Mouse (Mus musculus) intestine, embryonic 15.5 days (tissue): Measurements from ENCODE around the gene Atp2b4. TPM values are rescaled to one million over a fixed set of nuclear protein-coding genes. Genes with fewer than 3 reads are reported as not detected.

Experiments used
- ATAC-seq: fragments of 200-750 bp; cut with Nextera tagmentation; 2 replicates; pipeline ENCODE4 v1.8.0; 2017; ENCODE audit warnings: moderate TSS enrichment, moderate library complexity
- H3K27ac ChIP-seq: fragments of 300-500 bp; sonication (generic); 2 replicates; pipeline ENCODE4 v1.5.1; 2015; ENCODE audit warnings: mild to moderate bottlenecking, inconsistent platforms
- H3K27me3 ChIP-seq: fragments of 300-500 bp; sonication (generic); replicated peaks from 2 replicates; pipeline ENCODE4 v1.6.1; 2015; ENCODE audit warnings: inconsistent platforms
- H3K36me3 ChIP-seq: fragments of 300-500 bp; sonication (generic); 2 replicates; pipeline ENCODE4 v1.6.1; 2015; ENCODE audit warnings: inconsistent platforms
- H3K4me1 ChIP-seq: fragments of 300-500 bp; sonication (generic); replicated peaks from 2 replicates; pipeline ENCODE4 v1.6.1; 2015; ENCODE audit warnings: inconsistent platforms
- H3K4me2 ChIP-seq: fragments of 300-500 bp; sonication (generic); replicated peaks from 2 replicates; pipeline ENCODE4 v1.6.1; 2015; ENCODE audit warnings: mild to moderate bottlenecking, inconsistent platforms
- H3K4me3 ChIP-seq: fragments of 300-500 bp; sonication (generic); replicated peaks from 2 replicates; pipeline ENCODE4 v1.5.1; 2015; ENCODE audit warnings: inconsistent platforms
- H3K9ac ChIP-seq: fragments of 300-500 bp; sonication (generic); 2 replicates; pipeline ENCODE4 v1.6.1; 2015; ENCODE audit warnings: inconsistent platforms
- H3K9me3 ChIP-seq: fragments of 300-500 bp; sonication (generic); 2 replicates; pipeline ENCODE4 v1.6.1; 2016; ENCODE audit warnings: inconsistent platforms
- WGBS: fragments of 180-500 bp; shearing (Covaris S2); methylation state at CpG from one replicate; pipeline ENCODE4 v1.1.7; 2015; 5-methylcytosine and 5-hydroxymethylcytosine counted together
- polyA plus RNA-seq: library from polyadenylated mRNA; unstranded; fragments of >200 nt; fragmentation: Nextera tagmentation; extraction: Ambion mirVana; gene quantifications from 2 replicates; pipeline ENCODE4 v1.2.1, GENCODE M21; 2015

Atp2b4 gene
- 18.2 and 19.9 TPM in 2 replicates for polyA plus RNA-seq

DNA sequence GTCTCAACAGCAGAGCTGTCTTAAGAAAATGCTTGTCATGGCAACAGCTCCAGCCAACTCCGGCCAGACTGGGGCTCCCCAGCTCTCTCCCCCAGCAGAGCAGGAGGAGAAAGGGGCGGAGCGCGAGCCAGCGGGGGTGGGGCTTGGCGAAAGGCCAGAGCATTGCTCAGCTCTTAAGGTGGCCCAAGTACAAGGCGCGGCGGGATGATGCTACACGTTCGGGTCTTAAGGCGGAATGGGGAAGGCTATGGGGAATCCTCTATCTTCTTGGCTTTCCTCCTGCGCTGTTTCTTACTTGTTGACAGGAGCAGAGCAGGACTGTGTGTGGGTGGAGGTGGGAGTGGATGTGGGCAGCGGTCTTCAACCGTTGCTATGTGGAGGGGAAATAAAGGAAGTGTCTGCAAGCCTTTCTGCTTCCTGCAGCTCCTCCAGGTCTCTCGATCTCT is at the start of gene Atp2b4:
Atp2b4 (minus strand) TSS at position 94 of the 446 bp plus-strand sequence.
- Histone ChIP-seq H3K27ac (peak within 1 kb of the TSS; percentile 67), H3K4me1 (peaks cover 35% of the 10 kb centered on the region), H3K4me2 (peak within 1 kb of the TSS; percentile 94), H3K27me3 (no peaks in the 10 kb centered on the region), H3K4me3 (peak within 1 kb of the TSS; percentile 65), H3K9ac (peak within 1 kb of the TSS; percentile 66), H3K9me3 (no peaks in the 10 kb centered on the region), H3K36me3 (no peaks in the 10 kb centered on the region)
- peak; percentile 93 for ATAC-seq
- WGBS: under 1% methylated on average over 16 of the region's 16 CpGs

DNA sequence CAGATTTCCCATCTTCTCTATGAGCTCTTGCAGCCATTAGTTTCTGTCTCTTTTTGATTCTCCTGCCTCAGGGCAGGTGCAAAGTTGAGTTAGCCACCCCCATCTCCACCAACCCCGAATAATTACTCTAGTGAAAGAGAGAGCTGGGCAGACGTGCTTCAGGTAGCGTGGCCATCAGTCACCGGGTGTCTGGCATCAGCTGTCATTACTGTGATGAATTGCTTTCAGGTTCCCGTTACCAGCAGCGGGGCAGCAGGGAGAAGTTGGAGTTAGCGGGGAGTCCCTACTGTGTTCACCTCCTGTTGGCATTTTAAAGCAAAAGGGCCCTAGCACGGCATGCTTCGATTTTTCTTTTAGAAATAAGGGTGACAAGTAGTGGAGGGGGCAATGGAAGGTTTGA is 43.9 kb upstream of the Atp2b4 start:
- Histone ChIP-seq H3K9me3 (no peaks in the 10 kb centered on the region), H3K9ac (no peak overlapping the region), H3K27me3 (no peaks in the 10 kb centered on the region), H3K4me3 (no peak overlapping the region), H3K27ac (no peak overlapping the region), H3K4me1 (0 out of 2 replicates have a peak, but pooled peaks cover 9% of the 10 kb centered on the region), H3K4me2 (no peak overlapping the region), H3K36me3 (no peaks in the 10 kb centered on the region)
- ATAC-seq: no peak
- WGBS: 23% methylated on average over 9 of the region's 9 CpGs

DNA sequence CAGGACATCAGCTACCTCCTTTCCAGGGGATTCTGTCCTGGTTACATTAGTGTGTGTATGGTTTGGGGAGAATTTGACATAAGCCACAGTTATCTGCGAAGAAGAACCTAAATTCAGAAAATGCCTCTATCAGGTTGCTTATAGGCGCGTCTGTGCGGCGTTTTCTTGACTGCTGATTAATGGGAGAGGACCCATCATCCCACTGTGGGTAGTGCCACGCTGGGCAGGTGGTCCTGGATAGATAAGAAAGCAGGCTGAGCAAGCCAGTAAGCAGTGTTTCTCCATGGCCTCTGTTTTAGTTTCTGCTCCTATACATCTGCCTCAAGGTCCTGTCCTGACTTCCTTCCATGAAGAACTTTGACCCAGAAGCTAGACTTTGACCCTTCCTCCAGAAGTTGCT is 43.1 kb upstream of the Atp2b4 start:
- 82% methylated on average over 6 of the region's 6 CpGs for WGBS
- no peak for ATAC-seq

DNA sequence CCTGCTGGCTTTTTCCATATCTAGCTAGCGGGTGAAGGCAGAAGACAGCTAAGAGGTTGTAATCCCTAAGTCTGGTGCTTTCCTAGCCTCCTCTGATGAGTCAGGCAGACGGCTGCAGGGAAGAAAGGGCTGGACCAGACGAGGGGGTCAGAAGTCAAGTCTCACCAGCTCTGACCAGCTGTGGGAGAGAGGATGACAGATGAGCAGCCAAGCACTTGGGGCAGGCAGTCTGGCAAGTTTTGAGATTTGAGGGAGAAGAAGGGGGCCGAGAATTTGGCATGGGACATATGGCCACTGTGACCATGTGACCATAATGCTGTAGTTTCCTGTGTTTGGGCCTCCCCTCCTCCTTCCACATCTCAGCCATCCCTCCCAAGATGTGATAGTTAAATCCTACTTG is 42.5 kb upstream of the Atp2b4 start:
- H3K27ac ChIP-seq: no peak overlapping the region
- H3K4me1 ChIP-seq: 0 out of 2 replicates have a peak, but pooled peaks cover 9% of the 10 kb centered on the region
- H3K4me2 ChIP-seq: no peak overlapping the region
- H3K36me3 ChIP-seq: no peaks in the 10 kb centered on the region
- ATAC-seq: peak; percentile 59
- 37% methylated on average over 4 of the region's 4 CpGs for WGBS
- H3K9ac ChIP-seq: no peak overlapping the region
- H3K9me3 ChIP-seq: no peaks in the 10 kb centered on the region
- no peaks in the 10 kb centered on the region for H3K27me3 ChIP-seq
- no peak overlapping the region for H3K4me3 ChIP-seq

More for the DNA sequence above, 43.1 kb upstream of the Atp2b4 start:
- H3K4me1 ChIP-seq: 0 out of 2 replicates have a peak, but pooled peaks cover 9% of the 10 kb centered on the region
- no peaks in the 10 kb centered on the region for H3K27me3 ChIP-seq
- H3K9ac ChIP-seq: no peak overlapping the region
- no peak overlapping the region for H3K4me2 ChIP-seq
- no peaks in the 10 kb centered on the region for H3K9me3 ChIP-seq
- no peak overlapping the region for H3K27ac ChIP-seq
- no peak overlapping the region for H3K4me3 ChIP-seq
- no peaks in the 10 kb centered on the region for H3K36me3 ChIP-seq

DNA sequence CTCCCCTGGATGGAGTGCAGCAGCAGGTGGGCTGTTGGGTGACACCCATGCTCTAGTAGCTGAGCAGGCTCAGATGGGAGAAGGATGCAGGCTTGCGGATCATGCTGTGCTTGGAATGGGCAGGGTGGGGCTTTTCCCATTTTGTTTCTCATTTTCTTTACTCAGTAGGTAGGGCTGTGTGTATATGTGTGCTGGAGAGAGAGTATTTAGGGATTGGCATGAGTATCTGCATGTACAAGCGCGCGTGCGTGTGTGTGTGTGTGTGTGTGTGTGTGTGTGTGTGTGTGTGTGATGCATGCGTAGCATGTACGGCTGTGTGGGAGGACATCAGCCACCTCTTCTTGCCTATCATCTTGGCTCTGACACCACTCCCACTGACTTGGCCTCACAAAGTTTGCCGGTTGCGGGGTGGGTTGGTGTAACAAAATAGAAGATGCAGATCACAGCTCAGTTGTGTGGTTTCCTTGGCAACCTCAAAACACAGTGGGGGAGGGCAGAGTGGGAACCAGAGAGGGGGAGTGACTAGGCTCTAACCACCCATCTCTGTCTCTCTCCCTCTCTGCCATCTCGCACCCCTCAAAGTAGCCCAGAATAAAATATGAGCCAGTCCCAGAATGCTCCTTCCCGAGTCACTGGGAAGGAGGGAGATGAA is 41.4 kb upstream of the Atp2b4 start:
- Histone ChIP-seq H3K9me3 (no peaks in the 10 kb centered on the region), H3K36me3 (no peaks in the 10 kb centered on the region), H3K27me3 (no peaks in the 10 kb centered on the region), H3K9ac (no peak overlapping the region), H3K27ac (no peak overlapping the region), H3K4me2 (no peak overlapping the region), H3K4me1 (0 out of 2 replicates have a peak, but pooled peaks cover 9% of the 10 kb centered on the region), H3K4me3 (no peak overlapping the region)
- ATAC-seq: no peak
- 70% methylated on average over 11 of the region's 11 CpGs for WGBS

DNA sequence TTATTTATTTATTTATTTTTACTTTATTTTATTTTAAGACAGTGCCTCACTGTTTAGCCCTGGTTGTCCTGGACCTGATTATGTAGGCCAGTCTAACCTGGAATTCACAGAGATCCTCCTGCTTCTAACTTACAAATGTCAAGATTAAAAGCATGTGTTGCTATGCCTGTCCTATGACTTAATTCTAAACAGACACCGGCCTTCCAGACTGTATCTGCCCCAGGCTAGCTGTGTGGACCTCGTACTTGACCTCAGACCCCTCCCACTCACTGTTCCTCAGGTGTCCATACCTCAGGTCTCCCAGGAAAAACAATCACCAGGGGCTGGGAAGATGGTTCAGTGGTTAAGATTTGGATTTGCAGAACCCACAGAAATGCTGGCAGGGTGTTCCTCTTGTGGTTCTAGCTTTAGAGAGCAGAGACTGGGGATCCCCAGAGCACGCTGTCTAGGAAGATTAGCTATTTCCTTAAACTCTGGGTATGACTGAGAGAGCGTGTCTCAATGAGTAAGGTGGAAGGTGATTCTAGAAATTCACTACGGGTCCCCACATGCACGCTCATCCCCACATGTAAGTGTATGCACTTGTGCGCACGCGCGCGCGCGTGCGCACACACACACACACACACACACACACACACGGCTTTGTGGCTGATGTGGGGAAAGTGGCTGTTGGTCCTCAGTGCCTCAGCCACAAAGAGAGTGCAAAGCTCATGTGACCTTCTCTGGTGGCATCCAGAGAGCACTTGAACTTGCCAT is 40.5 kb upstream of the Atp2b4 start:
- Histone ChIP-seq H3K36me3 (no peaks in the 10 kb centered on the region), H3K27me3 (no peaks in the 10 kb centered on the region), H3K27ac (no peak overlapping the region), H3K9me3 (no peaks in the 10 kb centered on the region), H3K4me3 (no peak overlapping the region), H3K9ac (no peak overlapping the region), H3K4me1 (0 out of 2 replicates have a peak, but pooled peaks cover 9% of the 10 kb centered on the region), H3K4me2 (no peak overlapping the region)
- no peak for ATAC-seq
- 87% methylated on average over 15 of the region's 15 CpGs for WGBS

DNA sequence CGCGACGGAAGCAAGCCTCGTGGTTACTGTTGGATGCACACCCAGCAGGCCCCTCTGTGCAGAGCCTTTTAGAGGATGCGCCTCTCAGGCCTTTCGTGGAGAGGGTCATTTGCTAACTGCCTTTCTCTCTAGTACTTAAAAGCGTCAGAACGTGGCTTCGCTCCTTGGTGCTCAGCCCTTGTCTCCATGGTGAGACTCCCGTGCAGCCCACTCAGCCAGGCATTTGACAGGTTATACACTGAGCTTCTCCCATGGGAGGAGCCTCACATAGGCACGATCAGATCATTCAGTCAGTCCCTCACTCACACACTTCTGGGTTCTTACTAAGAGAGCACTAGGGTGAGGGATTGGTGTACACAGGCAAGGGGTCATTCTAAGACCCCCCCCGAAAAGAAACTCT is 39.7 kb upstream of the Atp2b4 start:
- Histone ChIP-seq H3K27ac (no peak overlapping the region), H3K4me2 (no peak overlapping the region), H3K4me3 (no peak overlapping the region), H3K4me1 (0 out of 2 replicates have a peak, but pooled peaks cover 9% of the 10 kb centered on the region), H3K9me3 (no peaks in the 10 kb centered on the region), H3K27me3 (no peaks in the 10 kb centered on the region), H3K9ac (no peak overlapping the region), H3K36me3 (no peaks in the 10 kb centered on the region)
- ATAC-seq: no peak
- whole genome bisulfite sequencing: 64% methylated on average over 12 of the region's 12 CpGs

DNA sequence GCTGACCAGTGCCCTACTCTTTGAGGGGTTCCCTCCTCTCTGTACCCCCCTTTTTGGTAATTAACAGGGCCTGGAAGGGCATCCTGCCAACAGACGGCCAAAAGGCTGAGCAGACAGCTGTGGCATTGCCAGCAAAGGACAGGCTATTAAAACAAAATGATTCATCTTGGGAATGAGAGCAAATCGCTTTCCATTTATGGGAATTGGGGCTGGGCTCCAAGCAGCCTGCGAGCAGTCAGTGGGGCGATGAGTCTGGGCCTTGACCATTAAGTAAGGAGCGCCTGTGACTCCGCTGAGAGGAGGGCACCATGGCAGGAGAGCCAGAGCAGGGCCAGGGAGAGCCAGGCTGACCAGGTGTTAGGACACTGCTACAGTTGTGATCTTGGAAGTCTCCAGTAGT is 33.5 kb upstream of the Atp2b4 start:
- Histone ChIP-seq H3K4me3 (no peak overlapping the region), H3K4me2 (no peak overlapping the region), H3K36me3 (no peaks in the 10 kb centered on the region), H3K27ac (peak overlapping the region; percentile 55; the same call in 1 of the 2 replicates), H3K27me3 (no peaks in the 10 kb centered on the region), H3K9ac (no peak overlapping the region), H3K9me3 (no peaks in the 10 kb centered on the region), H3K4me1 (0 out of 2 replicates have a peak, but pooled peaks cover 15% of the 10 kb centered on the region)
- WGBS: 54% methylated on average over 6 of the region's 6 CpGs
- ATAC-seq: peak; percentile 62; the same call in 1 of the 2 replicates

DNA sequence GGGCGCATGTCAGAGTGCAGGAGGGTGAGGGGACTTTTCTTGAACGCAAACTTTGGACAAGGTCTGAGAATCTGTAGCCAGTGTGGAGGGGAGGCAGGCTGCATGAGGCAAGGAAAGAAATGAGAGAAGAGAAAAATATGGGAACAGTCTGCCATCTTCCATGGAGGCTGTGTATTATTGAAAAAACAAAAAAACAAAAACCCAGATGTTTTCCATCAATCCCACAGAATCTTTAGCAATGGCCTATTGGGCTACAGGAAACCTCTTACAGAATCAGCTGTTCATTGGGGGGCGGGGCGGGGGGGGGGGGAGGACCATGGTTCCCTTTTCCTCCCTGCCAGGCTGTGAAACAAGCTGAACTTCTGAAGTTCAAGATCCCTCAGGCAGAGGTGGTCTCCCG is 31.9 kb upstream of the Atp2b4 start:
- no peak overlapping the region for H3K9ac ChIP-seq
- H3K9me3 ChIP-seq: no peaks in the 10 kb centered on the region
- no peaks in the 10 kb centered on the region for H3K27me3 ChIP-seq
- no peak overlapping the region for H3K27ac ChIP-seq
- no peak for ATAC-seq
- no peak overlapping the region for H3K4me2 ChIP-seq
- no peak overlapping the region for H3K4me3 ChIP-seq
- H3K36me3 ChIP-seq: no peaks in the 10 kb centered on the region
- 0 out of 2 replicates have a peak, but pooled peaks cover 15% of the 10 kb centered on the region for H3K4me1 ChIP-seq
- WGBS: 54% methylated on average over 5 of the region's 5 CpGs

DNA sequence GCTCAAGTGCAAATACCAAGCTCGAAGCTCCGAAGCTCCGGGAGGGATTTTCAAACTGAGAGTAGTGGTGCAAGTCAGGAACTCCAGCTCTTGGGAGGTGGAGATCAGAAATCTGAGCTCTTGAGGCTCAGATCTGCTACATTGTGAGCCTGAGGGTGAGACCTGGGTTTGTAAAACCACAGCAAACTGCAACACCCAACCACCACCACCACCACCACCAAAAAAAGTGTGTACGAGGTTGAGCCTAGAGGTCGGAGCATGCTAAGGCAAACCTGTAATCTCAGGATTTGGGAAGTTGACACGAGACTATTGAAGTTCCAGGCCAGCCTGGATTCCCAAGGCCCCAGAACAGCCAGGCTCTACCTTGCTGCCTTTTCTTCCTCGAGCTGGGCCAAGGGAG is 25.4 kb upstream of the Atp2b4 start:
- Histone ChIP-seq H3K4me1 (peaks cover 14% of the 10 kb centered on the region; the same call in 1 of the 2 replicates), H3K36me3 (no peaks in the 10 kb centered on the region), H3K27me3 (no peaks in the 10 kb centered on the region), H3K4me2 (no peak overlapping the region), H3K9ac (no peak overlapping the region), H3K27ac (no peak overlapping the region), H3K9me3 (no peaks in the 10 kb centered on the region), H3K4me3 (no peak overlapping the region)
- no peak for ATAC-seq
- WGBS: 70% methylated on average over 7 of the region's 7 CpGs

DNA sequence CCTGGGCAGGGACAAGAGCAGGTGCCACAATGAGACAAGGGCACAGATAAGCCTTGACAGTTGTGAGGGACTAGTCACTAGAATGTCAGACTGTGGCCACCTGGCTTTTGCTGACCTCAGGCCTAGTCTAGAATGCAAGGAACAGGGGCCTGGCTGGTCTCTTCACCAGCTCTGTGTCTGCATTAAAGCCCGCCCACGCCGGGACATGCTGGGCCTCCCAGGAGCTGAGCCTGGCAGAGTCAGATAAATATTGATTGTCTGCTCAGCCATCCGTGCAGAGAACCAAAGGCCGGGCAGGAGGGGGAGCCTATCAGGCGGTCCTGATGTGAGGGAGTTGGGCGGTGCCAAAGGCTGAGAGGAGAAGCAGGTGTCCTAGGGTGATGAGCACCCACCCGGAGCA is 24.7 kb upstream of the Atp2b4 start:
- WGBS: 15% methylated on average over 8 of the region's 8 CpGs
- no peak overlapping the region for H3K4me3 ChIP-seq
- no peaks in the 10 kb centered on the region for H3K9me3 ChIP-seq
- no peak overlapping the region for H3K9ac ChIP-seq
- no peaks in the 10 kb centered on the region for H3K27me3 ChIP-seq
- peaks cover 14% of the 10 kb centered on the region; the same call in 1 of the 2 replicates for H3K4me1 ChIP-seq
- H3K27ac ChIP-seq: no peak overlapping the region
- no peak overlapping the region for H3K4me2 ChIP-seq
- no peaks in the 10 kb centered on the region for H3K36me3 ChIP-seq
- peak; percentile 92 for ATAC-seq

DNA sequence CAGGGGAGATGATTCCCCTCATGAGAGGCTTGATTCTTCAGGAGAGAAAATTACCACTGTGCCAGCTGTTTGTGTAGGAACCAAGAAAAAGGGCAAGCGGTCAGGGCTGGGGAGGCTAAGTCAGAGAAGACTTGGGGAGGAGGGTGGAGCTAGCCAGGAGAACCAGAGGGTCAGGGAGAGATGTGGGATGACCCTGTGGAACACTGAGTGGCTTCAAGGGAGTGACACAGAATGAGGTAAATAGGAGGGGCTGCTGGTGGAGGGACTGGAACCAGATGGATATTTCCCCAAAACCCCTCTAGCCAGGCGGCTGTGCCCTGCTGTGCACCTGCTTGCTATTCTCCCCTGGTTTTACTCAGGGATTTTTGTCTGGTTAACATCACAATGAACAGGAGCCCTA is 24.3 kb upstream of the Atp2b4 start:
- WGBS: 63% methylated on average over 2 of the region's 2 CpGs
- Histone ChIP-seq H3K4me3 (no peak overlapping the region), H3K4me2 (no peak overlapping the region), H3K27me3 (no peaks in the 10 kb centered on the region), H3K9ac (no peak overlapping the region), H3K27ac (no peak overlapping the region), H3K36me3 (no peaks in the 10 kb centered on the region), H3K4me1 (peaks cover 14% of the 10 kb centered on the region; the same call in 1 of the 2 replicates), H3K9me3 (no peaks in the 10 kb centered on the region)
- ATAC-seq: peak; percentile 21
